Mouse (Mus musculus) liver, postnatal 0 days (tissue): ENCODE results near the gene Cenps. TPM values are rescaled to one million over a fixed set of nuclear protein-coding genes. Genes with fewer than 3 reads are reported as not detected.

ENCODE experiments used
- ATAC-seq: fragments of 200-750 bp; cut with Nextera tagmentation; 2 replicates; pipeline ENCODE4 v1.8.0; 2017; ENCODE audit warnings: mild to moderate bottlenecking, moderate library complexity
- DNase-seq: peaks from one replicate; pipeline ENCODE4 v3.0.0-alpha.2; 2016
- H3K27ac ChIP-seq: fragments of 300-500 bp; sonication (generic); 2 replicates; pipeline ENCODE4 v1.5.1; 2014; ENCODE audit warnings: antibody characterized with exemption, moderate library complexity, mild to moderate bottlenecking, low read depth
- H3K27me3 ChIP-seq: fragments of 300-500 bp; sonication (generic); 2 replicates; pipeline ENCODE4 v1.6.1; 2014; ENCODE audit warnings: low read length, control low read depth, mixed read lengths; ENCODE audit not compliant: insufficient read depth
- H3K36me3 ChIP-seq: fragments of 300-500 bp; sonication (generic); replicated peaks from 2 replicates; pipeline ENCODE4 v1.6.1; 2014; ENCODE audit warnings: mild to moderate bottlenecking, control low read depth, low read length, moderate library complexity, mixed read lengths; ENCODE audit not compliant: insufficient read depth
- H3K4me1 ChIP-seq: fragments of 300-500 bp; sonication (generic); 2 replicates; pipeline ENCODE4 v1.6.1; 2014; ENCODE audit warnings: antibody characterized with exemption, mild to moderate bottlenecking, control low read depth; ENCODE audit not compliant: insufficient read depth
- H3K4me2 ChIP-seq: fragments of 300-500 bp; sonication (generic); 2 replicates; pipeline ENCODE4 v1.6.1; 2014; ENCODE audit warnings: low read depth, mild to moderate bottlenecking, low read length, moderate library complexity, mixed read lengths
- H3K4me3 ChIP-seq: fragments of 300-500 bp; sonication (generic); 2 replicates; pipeline ENCODE4 v1.5.1; 2014; ENCODE audit warnings: low read depth, low read length
- H3K9ac ChIP-seq: fragments of 300-500 bp; sonication (generic); replicated peaks from 2 replicates; pipeline ENCODE4 v1.6.1; 2014; ENCODE audit warnings: mild to moderate bottlenecking, moderate library complexity
- H3K9me3 ChIP-seq: fragments of 300-500 bp; sonication (generic); 2 replicates; pipeline ENCODE4 v1.6.1; 2016; ENCODE audit warnings: mild to moderate bottlenecking, control low read depth, low read length, mixed read lengths
- CTCF ChIP-seq: sonication (generic); IDR thresholded peaks from 2 replicates; pipeline ENCODE4 v1.5.1; 2016; ENCODE audit warnings: antibody characterized with exemption, low read depth
- EP300 ChIP-seq: IDR thresholded peaks from 2 replicates; pipeline ENCODE4 v1.6.1; 2016; ENCODE audit warnings: antibody characterized with exemption, low read depth, mild to moderate bottlenecking
- WGBS: fragments of 180-500 bp; shearing (Covaris S2); extraction: QIAGEN DNeasy Blood & Tissue Kit; methylation state at CpG from one replicate; pipeline ENCODE4 v1.1.7; 2014; ENCODE audit not compliant: insufficient replicate concordance; 5-methylcytosine and 5-hydroxymethylcytosine counted together
- polyA plus RNA-seq: library from polyadenylated mRNA; unstranded; fragments of >200 nt; fragmentation: Nextera tagmentation; extraction: Ambion mirVana; gene quantifications from 2 replicates; pipeline ENCODE4 v1.2.1, GENCODE M21; 2015

Cenps gene
- polyA plus RNA-seq, 1 experiment from 2014 or later = 8.4 TPM

DNA sequence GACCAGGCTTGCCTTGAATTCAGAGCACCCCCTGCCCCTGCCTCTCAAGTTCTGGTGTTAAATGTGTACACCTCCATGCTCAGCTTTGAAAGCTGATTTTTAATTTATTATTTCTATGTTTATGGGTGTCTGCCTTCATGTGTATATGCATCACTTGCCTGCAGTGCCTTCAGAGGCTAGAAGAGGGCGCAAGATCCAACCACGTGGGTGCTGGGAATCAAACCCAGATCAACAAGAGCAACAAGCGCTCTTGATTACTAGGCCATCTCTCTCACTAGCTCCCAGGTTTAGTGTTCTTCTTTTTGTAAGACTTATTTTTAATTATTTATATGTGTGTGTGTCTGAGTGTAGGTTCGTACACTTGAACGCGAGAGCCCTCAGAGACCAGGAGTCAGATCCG lies 17.4 kb upstream of the Cenps start:
- H3K4me2 ChIP-seq = no peak overlapping the region
- H3K36me3 ChIP-seq = peaks cover 87% of the 10 kb centered on the region
- ATAC-seq (no peak), DNase-seq (no peak)
- 95% methylated on average over 7 of the region's 7 CpGs for WGBS
- no peak overlapping the region for H3K4me3 ChIP-seq
- H3K27me3 ChIP-seq = no peaks in the 10 kb centered on the region
- no peak overlapping the region for H3K9ac ChIP-seq
- TF ChIP-seq EP300 (no peak), CTCF (0 out of 2 replicates have a peak, but pooled peaks have one; percentile 1)
- H3K4me1 ChIP-seq = peaks cover 2% of the 10 kb centered on the region; the same call in 1 of the 2 replicates
- H3K27ac ChIP-seq = no peak overlapping the region
- no peaks in the 10 kb centered on the region for H3K9me3 ChIP-seq

GRCm38 (mm10) chr4:149150721-149151120 lies 13.3 kb upstream of the Cenps start:
- H3K9ac ChIP-seq = no peak overlapping the region
- H3K4me1 ChIP-seq = peaks cover 16% of the 10 kb centered on the region
- H3K4me2 ChIP-seq = no peak overlapping the region
- H3K27ac ChIP-seq = peak overlapping the region; percentile 84
- no peaks in the 10 kb centered on the region for H3K27me3 ChIP-seq
- no peaks in the 10 kb centered on the region for H3K9me3 ChIP-seq
- TF ChIP-seq CTCF = no peak
- no peak for TF ChIP-seq EP300
- 82% methylated on average over 11 of the region's 11 CpGs for WGBS
- H3K36me3 ChIP-seq = peaks cover 46% of the 10 kb centered on the region
- ATAC-seq (no peak), DNase-seq (no peak)
- H3K4me3 ChIP-seq = no peak overlapping the region

- DNase-seq = peak; percentile 62
- no peak for TF ChIP-seq CTCF
- Histone ChIP-seq H3K9ac (no peak overlapping the region), H3K4me2 (no peak overlapping the region), H3K27ac (peak overlapping the region; percentile 84), H3K36me3 (peaks cover 43% of the 10 kb centered on the region), H3K4me3 (no peak overlapping the region), H3K27me3 (no peaks in the 10 kb centered on the region), H3K4me1 (peaks cover 16% of the 10 kb centered on the region), H3K9me3 (no peaks in the 10 kb centered on the region)
- 63% methylated on average over 11 of the region's 11 CpGs for WGBS
- peak; percentile 87 for ATAC-seq
Measured at GRCm38 (mm10) chr4:149150256-149150655, 12.8 kb upstream of the Cenps start.

DNA sequence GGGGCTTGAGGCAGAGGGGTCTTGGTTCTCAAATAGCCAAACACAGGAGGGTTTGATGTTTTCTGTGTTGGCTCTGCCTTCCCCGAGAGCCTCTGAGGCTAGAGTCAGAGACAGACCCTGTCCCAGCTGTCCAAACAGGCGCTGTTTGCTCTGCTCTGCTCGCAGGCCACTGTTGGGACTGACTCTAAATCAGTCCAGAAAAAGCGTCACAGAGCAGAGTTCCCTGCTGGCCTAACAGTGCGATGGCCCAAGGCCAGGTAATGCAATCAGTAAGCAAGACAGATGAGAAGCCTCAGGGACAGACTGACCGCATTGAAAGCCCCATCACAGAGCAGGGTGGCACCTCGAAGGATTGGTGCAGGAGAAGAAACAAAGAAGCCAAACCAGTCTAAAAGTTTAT lies 12.2 kb upstream of the Cenps start:
- Histone ChIP-seq H3K27me3 (no peaks in the 10 kb centered on the region), H3K27ac (peak overlapping the region; percentile 86), H3K9me3 (no peaks in the 10 kb centered on the region), H3K9ac (no peak overlapping the region), H3K36me3 (peaks cover 37% of the 10 kb centered on the region), H3K4me2 (no peak overlapping the region), H3K4me1 (peaks cover 16% of the 10 kb centered on the region), H3K4me3 (no peak overlapping the region)
- TF ChIP-seq CTCF = no peak
- no peak for TF ChIP-seq EP300
- 58% methylated on average over 7 of the region's 7 CpGs for WGBS
- DNase-seq (peak; percentile 65), ATAC-seq (peak; percentile 80)

- no peak overlapping the region for H3K4me2 ChIP-seq
- H3K9me3 ChIP-seq = no peaks in the 10 kb centered on the region
- H3K27me3 ChIP-seq = no peaks in the 10 kb centered on the region
- DNase-seq (no peak), ATAC-seq (0 out of 2 replicates have a peak, but pooled peaks have one; percentile 2)
- H3K4me3 ChIP-seq = no peak overlapping the region
- H3K4me1 ChIP-seq = peaks cover 16% of the 10 kb centered on the region
- peaks cover 32% of the 10 kb centered on the region for H3K36me3 ChIP-seq
- peak overlapping the region; percentile 86 for H3K27ac ChIP-seq
- TF ChIP-seq EP300 = no peak
- no peak for TF ChIP-seq CTCF
- WGBS = 61% methylated on average over 9 of the region's 9 CpGs
- no peak overlapping the region for H3K9ac ChIP-seq
Measured at GRCm38 (mm10) chr4:149149196-149149595, 11.8 kb upstream of the Cenps start.

- no peak overlapping the region for H3K4me3 ChIP-seq
- H3K9ac ChIP-seq = no peak overlapping the region
- TF ChIP-seq CTCF (no peak), EP300 (no peak)
- peaks cover 21% of the 10 kb centered on the region for H3K36me3 ChIP-seq
- peak overlapping the region; percentile 62 for H3K27ac ChIP-seq
- no peak overlapping the region for H3K4me2 ChIP-seq
- no peaks in the 10 kb centered on the region for H3K27me3 ChIP-seq
- H3K4me1 ChIP-seq = peaks cover 16% of the 10 kb centered on the region
- no peak for ATAC-seq
- no peaks in the 10 kb centered on the region for H3K9me3 ChIP-seq
- no peak for DNase-seq
- 72% methylated on average over 4 of the region's 4 CpGs for WGBS
Measured at GRCm38 (mm10) chr4:149148084-149148483, 10.7 kb upstream of the Cenps start.

DNA sequence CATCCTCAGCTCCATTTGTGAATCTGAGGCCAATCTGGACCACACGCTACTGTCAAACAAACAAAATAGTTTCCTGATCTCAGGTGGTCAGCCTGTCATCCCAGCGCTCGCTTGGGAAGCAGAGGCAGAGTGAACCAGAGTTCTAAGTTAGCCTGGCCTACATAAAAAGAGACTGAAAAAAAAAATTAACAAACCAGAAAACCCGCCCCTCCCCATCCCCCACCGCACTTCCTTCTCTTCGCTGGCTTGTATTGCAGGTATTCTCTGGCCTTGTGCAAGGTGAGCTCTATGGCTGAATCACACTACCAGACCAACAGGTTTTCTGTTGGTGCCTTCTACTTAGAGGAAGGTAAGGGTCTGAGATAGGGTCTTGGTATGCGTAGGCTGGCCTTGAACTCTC lies 10.1 kb upstream of the Cenps start:
- Histone ChIP-seq H3K36me3 (peaks cover 16% of the 10 kb centered on the region), H3K27me3 (no peaks in the 10 kb centered on the region), H3K4me3 (no peak overlapping the region), H3K4me2 (no peak overlapping the region), H3K4me1 (peaks cover 16% of the 10 kb centered on the region), H3K27ac (peak overlapping the region; percentile 62), H3K9me3 (no peaks in the 10 kb centered on the region), H3K9ac (no peak overlapping the region)
- ATAC-seq = no peak
- TF ChIP-seq EP300 (no peak), CTCF (no peak)
- 48% methylated on average over 7 of the region's 7 CpGs for WGBS
- no peak for DNase-seq
